Mouse (Mus musculus) CH12F3 (cell line): Measurements from ENCODE around the gene Gm3250.
"Not testable (repeated sequence)": the region's sequence is repeated elsewhere in the genome, so short reads cannot be mapped to it uniquely, and the experiment has no call there.

Experiments
- in situ Hi-C: fragments of 300-500 bp; cut with MboI; formaldehyde crosslinking; loops from 2 replicates; pipeline ENCODE4 v1.14.3; 2020; ENCODE audit warnings: low sequenced_read_pairs

Gene Gm3250

GRCm38 (mm10) chr10:77751254-77751653, 31.1 kb downstream of the Gm3250 start, which contains the start of gene Gm9736:
TSS of gene Gm9736 (minus strand) at chr10:77751354.
- in situ Hi-C loops: not testable (repeated sequence)

DNA sequence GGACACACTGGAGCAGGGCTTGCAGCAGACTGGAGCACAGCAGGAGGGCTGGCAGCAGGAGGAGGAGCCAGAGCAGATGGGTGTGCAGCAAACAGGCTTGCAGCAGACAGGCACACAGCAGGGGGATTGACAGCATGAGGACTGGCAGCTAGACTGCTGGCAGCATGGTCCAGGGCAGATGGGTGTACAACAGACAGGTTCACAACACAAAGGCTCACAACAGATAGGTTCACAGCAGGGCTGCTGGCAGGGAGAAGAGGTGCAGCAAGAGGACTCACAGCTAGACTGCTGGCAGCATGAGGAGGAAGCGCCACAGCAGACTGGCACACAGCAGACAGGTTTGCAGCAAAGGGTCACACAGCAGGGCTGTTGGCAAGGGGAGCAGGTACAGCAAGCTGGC, 31.7 kb downstream of the Gm3250 start:
- in situ Hi-C loops: not testable (repeated sequence)

DNA sequence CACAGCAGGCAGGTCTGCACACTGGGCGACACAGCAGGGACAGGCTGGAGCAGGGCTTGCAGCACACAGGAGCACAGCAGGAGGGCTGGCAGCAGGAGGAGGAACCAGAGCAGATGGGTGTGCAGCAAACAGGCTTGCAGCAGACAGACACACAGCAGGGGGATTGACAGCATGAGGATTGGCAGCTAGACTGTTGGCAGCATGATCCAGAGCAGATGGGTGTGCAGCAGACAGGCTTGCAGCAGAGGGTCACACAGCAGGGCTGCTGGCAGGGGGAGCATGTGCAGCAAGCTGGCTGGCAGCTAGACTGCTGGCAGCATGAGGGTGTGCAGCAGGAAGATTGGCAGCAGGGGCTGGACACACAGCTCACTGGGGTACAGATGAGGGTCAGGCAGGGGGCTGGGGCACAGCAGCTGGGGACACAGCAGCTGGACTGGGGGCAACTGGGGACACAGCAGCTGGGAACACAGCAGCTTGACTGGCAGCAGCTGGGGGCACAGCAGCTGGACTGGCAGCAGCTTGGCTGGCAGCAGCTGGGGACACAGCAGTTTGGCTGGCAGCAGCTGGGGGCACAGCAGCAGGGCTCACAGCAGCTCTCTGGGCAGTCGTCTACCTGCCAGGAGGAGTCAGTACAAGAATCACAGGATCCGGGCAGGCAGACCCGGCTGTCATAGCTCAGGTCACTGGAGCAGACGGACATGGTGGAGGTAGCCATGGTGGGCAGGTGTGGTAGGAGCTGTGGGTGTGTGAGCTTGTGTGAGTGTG, 40.2 kb downstream of the Gm3250 start, which contains the start of gene Gm18596:
Gm18596 (minus strand) TSS at position 715 of the 765 bp plus-strand sequence.
- in situ Hi-C loops: not testable (repeated sequence)

GRCm38 (mm10) chr10:77738929-77739328, 43.4 kb downstream of the Gm3250 start:
- in situ Hi-C loops: no loop called here

DNA sequence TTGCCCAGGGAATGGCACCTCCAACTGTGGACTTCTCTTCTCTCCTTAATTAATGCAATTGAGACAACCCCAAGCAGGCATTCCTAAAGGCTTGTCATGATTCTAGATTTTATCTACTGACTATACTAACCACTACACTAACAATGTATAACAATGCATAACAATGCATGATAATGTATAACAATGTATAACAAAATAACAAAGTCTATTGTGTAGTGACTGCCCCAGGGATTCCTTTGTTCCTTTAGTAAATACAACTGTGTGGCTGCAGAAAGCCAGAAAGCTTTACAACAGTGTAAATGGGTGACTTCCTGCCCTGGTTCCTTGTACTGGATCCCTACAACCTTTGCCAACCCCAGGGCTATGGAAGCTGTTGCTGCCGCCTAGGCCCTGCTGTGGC, 46.4 kb downstream of the Gm3250 start:
- in situ Hi-C loops: no loop called here
